Mouse (Mus musculus) heart, postnatal 0 days (tissue): ENCODE data around the gene Lhfp. TPM values are rescaled to one million over a fixed set of nuclear protein-coding genes. Genes with fewer than 3 reads are reported as not detected.

Source experiments
- ATAC-seq: fragments of 200-750 bp; cut with Nextera tagmentation; 2 replicates; pipeline ENCODE4 v1.8.0; 2017; ENCODE audit warnings: low read depth, moderate number of reproducible peaks, moderate library complexity; ENCODE audit not compliant: insufficient read depth
- DNase-seq: peaks from one replicate; pipeline ENCODE4 v3.0.0-alpha.2; 2016; ENCODE audit warnings: low spot score
- H3K27ac ChIP-seq: fragments of 300-500 bp; sonication (generic); 2 replicates; pipeline ENCODE4 v1.5.1; 2014; ENCODE audit warnings: low read depth, mild to moderate bottlenecking
- H3K27me3 ChIP-seq: fragments of 300-500 bp; sonication (generic); 2 replicates; pipeline ENCODE4 v1.6.1; 2014; ENCODE audit warnings: low read length, mixed read lengths; ENCODE audit not compliant: control insufficient read depth, insufficient read depth
- H3K36me3 ChIP-seq: fragments of 300-500 bp; sonication (generic); replicated peaks from 2 replicates; pipeline ENCODE4 v1.6.1; 2014; ENCODE audit warnings: low read length, mixed read lengths; ENCODE audit not compliant: control insufficient read depth, insufficient read depth
- H3K4me1 ChIP-seq: fragments of 300-500 bp; sonication (generic); 2 replicates; pipeline ENCODE4 v1.6.1; 2014; ENCODE audit warnings: antibody characterized with exemption; ENCODE audit not compliant: control insufficient read depth, insufficient read depth
- H3K4me2 ChIP-seq: fragments of 300-500 bp; sonication (generic); 2 replicates; pipeline ENCODE4 v1.6.1; 2014; ENCODE audit warnings: low read depth, mild to moderate bottlenecking, low read length, moderate library complexity
- H3K4me3 ChIP-seq: fragments of 300-500 bp; sonication (generic); 2 replicates; pipeline ENCODE4 v1.5.1; 2014; ENCODE audit warnings: low read depth, low read length
- H3K9ac ChIP-seq: fragments of 300-500 bp; sonication (generic); replicated peaks from 2 replicates; pipeline ENCODE4 v1.6.1; 2014; ENCODE audit warnings: low read depth, low read length, mixed read lengths
- H3K9me3 ChIP-seq: fragments of 300-500 bp; sonication (generic); replicated peaks from 2 replicates; pipeline ENCODE4 v1.6.1; 2016; ENCODE audit warnings: low read length; ENCODE audit not compliant: control insufficient read depth
- CTCF ChIP-seq: IDR thresholded peaks from 2 replicates; pipeline ENCODE4 v1.5.1; 2016; ENCODE audit warnings: antibody characterized with exemption, control low read depth, low read depth
- EP300 ChIP-seq: IDR thresholded peaks from 2 replicates; pipeline ENCODE4 v1.6.1; 2016; ENCODE audit warnings: antibody characterized with exemption, low read depth
- WGBS: fragments of 180-500 bp; shearing (Covaris S2); extraction: QIAGEN DNeasy Blood & Tissue Kit; methylation state at CpG from one replicate; pipeline ENCODE4 v1.1.7; 2014; 5-methylcytosine and 5-hydroxymethylcytosine counted together
- polyA plus RNA-seq: library from polyadenylated mRNA; unstranded; fragments of >200 nt; fragmentation: Nextera tagmentation; extraction: Ambion mirVana; gene quantifications from 2 replicates; pipeline ENCODE4 v1.2.1, GENCODE M21; 2015
- total RNA-seq: library from RNA; depleted of rRNA; stranded (reverse); fragments of >200 nt; gene quantifications from 2 replicates; pipeline ENCODE4 v1.2.3, GENCODE M21; 2014; ENCODE audit warnings: low replicate concordance

Gene Lhfp
- total and polyA plus RNA-seq, 2 experiments from 2014 or later = 78.0 to 87.2 TPM

DNA sequence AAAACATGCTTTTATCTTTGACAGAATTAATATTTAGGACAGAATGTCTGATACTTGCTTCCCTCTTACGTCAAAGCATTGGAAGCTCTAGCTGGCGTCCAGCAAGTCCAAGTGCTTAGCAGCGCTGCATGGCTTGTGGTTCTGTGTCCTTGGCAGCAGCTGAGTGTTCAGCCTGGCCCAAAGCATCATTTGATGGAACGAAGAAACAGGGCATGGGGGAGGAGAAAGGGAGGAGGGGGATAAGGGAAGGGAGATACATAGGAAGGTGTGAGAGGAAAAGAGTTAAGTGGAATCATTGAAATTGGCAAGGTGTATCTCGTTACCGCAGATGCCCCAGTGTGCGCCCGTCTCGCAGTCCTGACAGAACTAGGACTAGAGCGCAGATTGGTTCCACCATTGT, 124.0 kb downstream of the Lhfp start:
- Histone ChIP-seq H3K4me2 (peak overlapping the region; percentile 3; the same call in 1 of the 2 replicates), H3K4me1 (peaks cover 17% of the 10 kb centered on the region), H3K9ac (no peak overlapping the region), H3K27ac (peak overlapping the region; percentile 65), H3K36me3 (no peaks in the 10 kb centered on the region), H3K4me3 (no peak overlapping the region), H3K9me3 (no peaks in the 10 kb centered on the region), H3K27me3 (no peaks in the 10 kb centered on the region)
- DNase-seq = no peak
- ATAC-seq = no peak
- 67% methylated on average over 10 of the region's 10 CpGs for WGBS
- TF ChIP-seq EP300 (no peak), CTCF (no peak)

DNA sequence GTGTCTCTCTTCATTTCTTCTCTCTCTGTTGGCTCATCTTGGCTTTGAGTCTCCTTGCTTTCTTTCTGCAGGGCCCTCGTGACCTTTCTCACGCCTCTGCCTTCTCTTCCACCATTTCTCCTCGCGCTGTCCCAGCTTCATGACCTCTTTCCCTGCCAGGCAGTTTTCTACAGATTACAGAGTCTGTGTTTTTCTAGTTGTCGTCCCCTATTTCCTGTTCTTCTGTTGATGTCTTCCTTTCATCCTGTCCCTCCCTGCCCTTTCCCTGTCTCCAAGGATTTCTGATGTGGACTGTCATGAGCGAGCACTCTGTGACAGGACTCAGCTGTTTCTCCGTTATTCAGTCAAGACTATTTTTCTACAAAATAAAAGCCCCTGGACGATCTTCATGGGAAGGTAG, 124.7 kb downstream of the Lhfp start:
- H3K27me3 ChIP-seq = no peaks in the 10 kb centered on the region
- peak overlapping the region; percentile 41 for H3K27ac ChIP-seq
- no peak overlapping the region for H3K9ac ChIP-seq
- TF ChIP-seq CTCF (no peak), EP300 (no peak)
- 51% methylated on average over 8 of the region's 8 CpGs for WGBS
- peaks cover 17% of the 10 kb centered on the region for H3K4me1 ChIP-seq
- ATAC-seq = peak; percentile 69
- no peak overlapping the region for H3K4me3 ChIP-seq
- no peaks in the 10 kb centered on the region for H3K36me3 ChIP-seq
- no peaks in the 10 kb centered on the region for H3K9me3 ChIP-seq
- DNase-seq = peak; percentile 62
- peak overlapping the region; percentile 9; the same call in 1 of the 2 replicates for H3K4me2 ChIP-seq

DNA sequence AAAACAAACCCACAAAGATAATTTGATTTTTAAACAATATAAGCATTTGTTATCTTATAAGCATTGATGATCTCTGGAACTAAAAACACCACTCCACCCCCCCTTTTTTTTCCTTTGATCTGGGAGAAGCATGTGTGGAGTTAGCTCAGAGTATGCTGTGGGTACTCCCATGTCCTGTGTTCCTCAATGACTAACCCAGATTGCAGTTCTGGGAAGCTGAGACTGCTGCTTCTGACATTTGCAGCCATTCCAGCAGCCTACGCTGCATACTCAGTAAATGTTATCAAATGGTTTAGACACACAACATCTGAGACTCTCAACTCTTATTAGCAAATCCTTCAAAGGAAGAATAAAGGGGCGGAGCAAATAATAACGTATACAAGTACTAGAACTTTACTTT, 128.2 kb downstream of the Lhfp start:
- H3K9me3 ChIP-seq = no peaks in the 10 kb centered on the region
- H3K36me3 ChIP-seq = no peaks in the 10 kb centered on the region
- no peaks in the 10 kb centered on the region for H3K27me3 ChIP-seq
- H3K9ac ChIP-seq = no peak overlapping the region
- no peak overlapping the region for H3K4me3 ChIP-seq
- no peak for DNase-seq
- 80% methylated on average over 3 of the region's 3 CpGs for WGBS
- H3K4me1 ChIP-seq = peaks cover 6% of the 10 kb centered on the region
- TF ChIP-seq EP300 (no peak), CTCF (no peak)
- H3K27ac ChIP-seq = no peak overlapping the region
- ATAC-seq = no peak
- no peak overlapping the region for H3K4me2 ChIP-seq

DNA sequence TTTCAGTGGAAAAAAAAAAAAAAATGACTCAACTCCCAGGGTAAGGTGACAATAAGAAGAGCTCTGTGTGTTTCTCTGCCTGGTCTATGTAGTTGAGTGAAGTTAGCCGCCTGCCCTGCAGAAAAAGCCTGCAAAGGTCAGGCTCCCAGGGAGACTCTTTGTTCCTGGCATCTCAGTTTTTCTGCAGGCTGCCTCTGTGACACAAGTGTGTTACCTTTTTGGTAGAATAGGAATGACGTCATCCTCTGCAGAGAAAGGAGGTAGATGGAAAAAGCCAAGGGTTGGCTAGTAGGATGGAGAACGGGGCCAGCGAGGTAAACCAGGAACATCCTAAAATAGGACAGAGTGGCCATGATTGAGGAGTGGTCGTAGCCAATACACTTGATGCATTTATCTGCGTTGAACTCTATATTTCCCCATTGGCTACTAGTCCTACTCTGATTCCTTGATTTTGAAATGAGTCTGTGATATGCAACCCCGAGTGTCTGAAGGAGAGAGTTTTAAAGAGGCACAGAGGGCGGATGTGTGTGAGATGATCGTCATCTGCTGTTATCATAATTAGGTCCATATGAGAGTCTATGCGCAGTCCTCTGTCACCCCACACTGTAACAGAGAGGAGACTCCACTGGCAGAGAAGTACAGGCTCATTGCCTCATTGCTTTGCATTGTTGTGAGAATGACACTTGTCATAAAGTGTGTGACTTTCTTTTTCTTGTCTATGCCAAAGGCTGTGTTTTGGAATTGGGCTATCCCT, 132.2 kb downstream of the Lhfp start:
- DNase-seq (no peak), ATAC-seq (no peak)
- H3K27ac ChIP-seq = no peak overlapping the region
- no peak overlapping the region for H3K4me3 ChIP-seq
- no peaks in the 10 kb centered on the region for H3K36me3 ChIP-seq
- no peak overlapping the region for H3K4me2 ChIP-seq
- no peaks in the 10 kb centered on the region for H3K4me1 ChIP-seq
- no peak overlapping the region for H3K9ac ChIP-seq
- no peak for TF ChIP-seq EP300
- TF ChIP-seq CTCF = no peak
- no peaks in the 10 kb centered on the region for H3K27me3 ChIP-seq
- 74% methylated on average over 10 of the region's 10 CpGs for WGBS
- H3K9me3 ChIP-seq = no peaks in the 10 kb centered on the region

DNA sequence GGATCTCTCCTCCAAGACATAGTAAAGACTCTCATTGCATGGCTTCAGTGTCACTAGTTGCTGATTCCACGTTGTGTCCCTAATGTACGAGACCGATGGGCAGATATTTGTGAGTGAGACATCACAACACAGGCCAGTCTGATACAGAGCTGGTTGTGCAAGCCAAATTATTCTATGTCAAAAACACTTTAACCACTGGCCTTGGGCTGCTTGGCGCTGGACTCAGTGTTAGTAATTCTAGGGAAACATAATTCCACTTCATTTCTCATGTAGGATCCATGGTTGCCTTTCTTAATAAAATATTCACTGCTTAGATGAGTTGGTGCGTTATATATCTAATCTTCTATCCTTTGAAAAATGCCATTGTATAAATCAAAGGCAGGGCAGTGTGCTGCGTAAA, 138.6 kb downstream of the Lhfp start:
- no peak for DNase-seq
- Histone ChIP-seq H3K9ac (no peak overlapping the region), H3K27ac (no peak overlapping the region), H3K27me3 (no peaks in the 10 kb centered on the region), H3K4me2 (no peak overlapping the region), H3K4me3 (no peak overlapping the region), H3K4me1 (0 out of 2 replicates have a peak, but pooled peaks cover 4% of the 10 kb centered on the region), H3K36me3 (no peaks in the 10 kb centered on the region), H3K9me3 (no peaks in the 10 kb centered on the region)
- WGBS = 91% methylated on average over 6 of the region's 6 CpGs
- no peak for ATAC-seq
- TF ChIP-seq EP300 (no peak), CTCF (no peak)

DNA sequence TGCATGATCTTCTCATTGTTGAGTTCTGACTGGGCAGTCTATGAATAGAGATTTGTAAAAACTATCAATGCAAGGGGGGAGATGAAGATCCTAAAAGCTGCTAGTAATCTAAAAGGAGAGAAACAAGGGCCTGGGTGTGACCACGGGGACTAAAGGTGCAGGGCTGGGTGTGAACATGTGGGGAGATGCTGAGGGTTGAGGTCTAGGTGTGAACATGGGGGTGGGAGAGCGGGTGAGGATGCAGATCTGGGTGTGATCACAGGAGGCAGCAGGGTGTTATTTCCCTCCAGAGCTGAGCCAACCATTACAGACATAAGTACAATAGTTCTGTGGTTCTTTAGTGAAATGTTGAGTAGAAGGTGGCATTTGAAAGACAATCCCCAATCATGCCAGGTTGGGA, 144.1 kb downstream of the Lhfp start:
- Histone ChIP-seq H3K4me1 (0 out of 2 replicates have a peak, but pooled peaks cover 4% of the 10 kb centered on the region), H3K36me3 (no peaks in the 10 kb centered on the region), H3K27ac (no peak overlapping the region), H3K4me3 (no peak overlapping the region), H3K9ac (no peak overlapping the region), H3K4me2 (no peak overlapping the region), H3K9me3 (no peaks in the 10 kb centered on the region), H3K27me3 (no peaks in the 10 kb centered on the region)
- DNase-seq = no peak
- TF ChIP-seq EP300 = no peak
- TF ChIP-seq CTCF = no peak
- 90% methylated on average over 2 of the region's 2 CpGs for WGBS
- no peak for ATAC-seq
